Mouse (Mus musculus) adrenal gland, postnatal 10 days (tissue): ENCODE measurements around the gene 2700049A03Rik. TPM values are rescaled to one million over a fixed set of nuclear protein-coding genes. Genes with fewer than 3 reads are reported as not detected.
A peak's percentile ranks its signal among the peaks of the same experiment; 100 is the strongest.

Experiments
- DNase-seq: peaks from one replicate; pipeline ENCODE4 v3.0.0; 2021; ENCODE audit warnings: mixed read lengths
- total RNA-seq, 2 experiments: library from RNA; stranded (reverse); gene quantifications; 2 replicates each; pipeline ENCODE4 v1.2.3; 2021

Gene 2700049A03Rik
- total RNA-seq, 2 experiments from 2014 or later, result 6.1 to 10.7 TPM

DNA sequence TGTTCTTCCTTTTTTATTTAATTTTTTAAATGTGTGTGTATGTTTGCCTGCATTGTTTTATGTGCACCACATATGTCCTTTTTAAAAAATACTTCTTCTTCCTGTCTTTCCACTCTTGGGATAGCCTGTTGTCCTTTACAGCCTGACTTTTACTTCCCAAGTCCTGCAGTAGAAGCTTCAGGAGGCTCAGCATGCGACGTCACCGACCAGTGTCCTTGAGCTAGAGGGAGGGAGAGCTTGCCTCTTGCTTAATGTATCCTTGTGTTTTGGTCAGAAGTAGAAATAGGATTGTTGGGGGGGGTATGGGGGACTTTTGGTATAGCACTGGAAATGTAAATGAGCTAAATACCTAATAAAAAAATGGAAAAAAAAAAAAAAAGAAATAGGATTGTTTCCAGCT, 47.1 kb downstream of the 2700049A03Rik start:
- peak; percentile 43 for DNase-seq

- no peak for DNase-seq
Observed at GRCm38 (mm10) chr12:71184396-71184795, 47.7 kb downstream of the 2700049A03Rik start.

DNA sequence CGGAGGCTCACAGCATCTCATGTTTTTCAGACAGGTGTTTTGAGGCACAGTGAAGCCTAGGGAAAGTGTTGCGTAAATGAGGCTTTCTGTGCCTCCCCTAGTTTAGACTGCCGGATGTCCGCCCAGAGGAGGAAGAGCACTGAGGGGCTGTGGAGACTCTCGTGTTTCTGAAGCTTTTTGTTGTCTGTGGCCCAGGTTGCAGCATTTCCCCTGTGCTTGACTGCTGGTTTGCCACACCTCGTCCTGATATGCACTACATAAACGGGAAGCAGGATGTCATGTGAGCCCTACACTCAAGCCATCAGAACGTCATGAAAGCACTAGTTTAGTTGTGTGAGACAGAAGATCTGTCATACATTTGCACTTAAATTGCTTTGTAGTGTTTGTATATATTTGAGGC, 56.1 kb downstream of the 2700049A03Rik start:
- DNase-seq, result no peak

DNA sequence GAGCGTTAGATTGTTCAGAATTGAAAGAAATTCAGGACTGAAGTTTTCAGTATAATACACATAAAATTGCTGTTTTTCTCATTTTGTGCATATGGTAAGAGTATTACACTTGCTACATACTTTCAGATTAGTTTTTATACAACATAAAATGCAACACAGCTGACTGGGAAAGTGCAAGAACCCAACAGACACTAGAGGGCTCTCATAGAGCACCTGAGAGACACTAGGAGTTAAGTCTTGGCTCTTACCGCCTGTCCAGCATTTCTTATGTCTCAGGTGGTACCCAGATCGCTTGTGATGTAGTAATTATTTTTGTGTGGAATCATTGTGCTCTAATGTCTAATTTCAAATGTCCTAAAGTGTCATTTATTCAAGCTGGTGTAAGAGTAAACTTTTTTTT, 61.0 kb downstream of the 2700049A03Rik start:
- no peak for DNase-seq

- no peak for DNase-seq
Observed at GRCm38 (mm10) chr12:71201753-71202152, 65.1 kb downstream of the 2700049A03Rik start.

GRCm38 (mm10) chr12:71204303-71204702, 67.7 kb downstream of the 2700049A03Rik start:
- peak; percentile 16 for DNase-seq

- no peak for DNase-seq
Observed at GRCm38 (mm10) chr12:71217191-71217590, 80.5 kb downstream of the 2700049A03Rik start.

GRCm38 (mm10) chr12:71217866-71218522, 81.3 kb downstream of the 2700049A03Rik start:
- DNase-seq, result peak; percentile 70

GRCm38 (mm10) chr12:71222761-71223160, 86.1 kb downstream of the 2700049A03Rik start:
- peak; percentile 60 for DNase-seq

GRCm38 (mm10) chr12:71227769-71228168, 91.1 kb downstream of the 2700049A03Rik start:
- DNase-seq, result peak; percentile 31

GRCm38 (mm10) chr12:71228925-71229649, 92.4 kb downstream of the 2700049A03Rik start:
- DNase-seq, result no peak

DNA sequence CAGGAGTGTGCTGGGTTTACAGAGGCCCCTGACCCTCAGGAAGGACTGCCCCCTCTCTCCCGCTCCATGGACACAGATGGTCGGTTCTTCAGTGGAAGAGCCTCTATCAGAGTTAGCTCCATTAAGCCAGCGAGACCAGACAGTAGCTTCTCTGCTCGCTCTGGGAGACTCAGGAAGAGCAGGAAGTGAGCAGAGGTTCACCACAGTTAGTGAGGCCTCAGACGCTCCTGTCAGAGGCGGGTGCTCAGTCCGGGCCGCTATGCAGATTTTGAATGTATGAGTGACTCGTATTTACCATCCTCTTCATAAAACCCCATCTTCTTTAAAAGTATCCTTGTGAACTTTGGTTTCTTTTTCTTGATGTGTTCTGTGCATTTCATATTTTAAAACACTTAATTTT, 94.9 kb downstream of the 2700049A03Rik start:
- DNase-seq, result no peak

GRCm38 (mm10) chr12:71233426-71233825, 96.8 kb downstream of the 2700049A03Rik start:
- DNase-seq, result no peak

- DNase-seq, result no peak
Observed at GRCm38 (mm10) chr12:71237074-71237473, 100.4 kb downstream of the 2700049A03Rik start.

DNA sequence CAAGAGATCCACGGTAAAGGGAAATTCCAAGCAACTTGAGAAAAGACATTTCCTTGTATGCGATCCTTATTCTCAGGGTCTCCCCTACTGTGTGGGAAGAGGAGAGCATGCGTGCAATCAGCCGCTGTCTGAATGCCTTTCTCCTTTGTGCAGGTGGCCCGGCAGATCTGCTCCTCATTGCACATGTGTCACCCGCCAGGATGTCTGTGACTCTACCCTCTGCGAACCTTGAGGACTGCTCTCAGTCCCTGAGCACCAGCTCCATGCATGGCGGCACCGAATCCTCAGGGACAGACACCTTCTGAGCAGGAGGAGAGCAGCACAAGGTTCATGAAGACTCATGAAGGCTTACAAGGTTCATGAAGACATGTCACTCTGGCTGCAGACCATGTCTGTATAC, 106.1 kb downstream of the 2700049A03Rik start:
- DNase-seq, result no peak

DNA sequence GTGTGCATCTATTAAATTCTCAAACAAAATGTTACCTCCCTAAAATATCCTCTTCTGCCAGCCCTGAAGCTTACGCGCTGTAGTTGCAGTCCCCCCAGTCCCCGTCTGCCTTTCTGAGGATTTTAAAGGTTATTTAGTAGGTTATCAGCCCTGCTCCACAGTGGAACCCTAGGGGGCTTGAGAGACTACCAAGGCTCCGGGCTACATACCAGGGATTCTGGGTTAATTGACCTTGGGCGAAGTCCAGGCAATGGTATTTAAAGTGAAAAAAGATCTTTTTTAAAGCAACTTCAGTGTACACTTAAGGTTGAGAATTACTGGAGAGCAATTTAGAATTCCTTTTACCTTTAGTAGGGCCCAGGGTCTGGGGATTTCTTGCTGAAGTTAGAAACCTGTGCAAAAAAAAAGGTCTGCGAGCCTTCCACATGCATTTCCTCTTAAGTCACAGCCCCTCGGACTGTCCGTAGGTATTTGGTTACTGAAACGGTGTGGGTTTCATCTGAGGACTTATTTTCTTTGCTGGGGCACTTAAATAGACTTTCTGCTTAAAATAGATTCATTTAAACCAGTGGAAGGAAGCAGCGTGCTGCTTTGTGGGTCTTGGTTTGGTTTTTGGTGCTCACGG, 108.2 kb downstream of the 2700049A03Rik start:
- DNase-seq, result no peak

DNA sequence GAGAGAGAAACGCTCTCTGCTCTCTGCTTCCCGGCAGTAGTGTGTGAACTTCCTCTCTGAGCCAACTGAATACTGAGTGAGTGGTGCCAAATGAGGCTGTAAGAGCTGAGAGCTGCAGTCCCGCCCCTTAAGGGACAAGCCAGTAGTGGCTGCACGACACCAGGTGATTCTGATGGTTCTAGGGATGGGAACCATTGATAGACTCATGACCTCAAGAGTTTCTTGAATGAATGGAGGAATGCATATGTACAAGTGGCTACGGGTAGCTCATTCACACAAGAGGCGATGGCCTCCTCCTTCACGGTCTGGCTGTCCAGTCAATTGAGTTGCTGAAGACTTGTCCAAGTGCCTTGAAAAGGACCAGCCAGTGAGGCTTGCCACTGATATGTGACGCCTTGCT, 110.5 kb downstream of the 2700049A03Rik start:
- DNase-seq, result no peak

GRCm38 (mm10) chr12:71249348-71249747, 112.7 kb downstream of the 2700049A03Rik start:
- DNase-seq, result no peak

GRCm38 (mm10) chr12:71252509-71253167, 116.0 kb downstream of the 2700049A03Rik start:
- peak; percentile 61 for DNase-seq

- no peak for DNase-seq
Observed at GRCm38 (mm10) chr12:71254779-71255178, 118.1 kb downstream of the 2700049A03Rik start.

GRCm38 (mm10) chr12:71258196-71258920, 121.7 kb downstream of the 2700049A03Rik start:
- peak; percentile 18 for DNase-seq

DNA sequence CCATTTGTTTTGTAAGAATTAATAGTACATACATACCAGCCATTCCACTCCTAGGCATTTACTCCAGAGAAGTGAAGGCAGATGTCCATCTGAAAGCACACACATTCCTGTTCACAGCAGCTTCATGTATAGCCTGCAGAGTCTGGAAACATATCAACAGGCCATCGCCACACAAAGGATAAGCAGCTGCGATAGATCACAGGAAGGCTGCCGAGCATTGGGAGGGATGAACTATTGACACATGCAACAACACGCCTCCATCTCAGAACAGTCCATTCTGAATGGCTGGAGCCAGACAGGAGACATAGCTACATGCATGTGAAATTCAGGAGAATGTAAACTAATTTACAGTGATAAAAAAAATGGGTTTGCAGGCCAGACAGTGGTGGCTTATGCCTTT, 127.6 kb downstream of the 2700049A03Rik start:
- DNase-seq, result no peak
